Mouse (Mus musculus): ENCODE results near the gene Podn.

Podn gene

DNA sequence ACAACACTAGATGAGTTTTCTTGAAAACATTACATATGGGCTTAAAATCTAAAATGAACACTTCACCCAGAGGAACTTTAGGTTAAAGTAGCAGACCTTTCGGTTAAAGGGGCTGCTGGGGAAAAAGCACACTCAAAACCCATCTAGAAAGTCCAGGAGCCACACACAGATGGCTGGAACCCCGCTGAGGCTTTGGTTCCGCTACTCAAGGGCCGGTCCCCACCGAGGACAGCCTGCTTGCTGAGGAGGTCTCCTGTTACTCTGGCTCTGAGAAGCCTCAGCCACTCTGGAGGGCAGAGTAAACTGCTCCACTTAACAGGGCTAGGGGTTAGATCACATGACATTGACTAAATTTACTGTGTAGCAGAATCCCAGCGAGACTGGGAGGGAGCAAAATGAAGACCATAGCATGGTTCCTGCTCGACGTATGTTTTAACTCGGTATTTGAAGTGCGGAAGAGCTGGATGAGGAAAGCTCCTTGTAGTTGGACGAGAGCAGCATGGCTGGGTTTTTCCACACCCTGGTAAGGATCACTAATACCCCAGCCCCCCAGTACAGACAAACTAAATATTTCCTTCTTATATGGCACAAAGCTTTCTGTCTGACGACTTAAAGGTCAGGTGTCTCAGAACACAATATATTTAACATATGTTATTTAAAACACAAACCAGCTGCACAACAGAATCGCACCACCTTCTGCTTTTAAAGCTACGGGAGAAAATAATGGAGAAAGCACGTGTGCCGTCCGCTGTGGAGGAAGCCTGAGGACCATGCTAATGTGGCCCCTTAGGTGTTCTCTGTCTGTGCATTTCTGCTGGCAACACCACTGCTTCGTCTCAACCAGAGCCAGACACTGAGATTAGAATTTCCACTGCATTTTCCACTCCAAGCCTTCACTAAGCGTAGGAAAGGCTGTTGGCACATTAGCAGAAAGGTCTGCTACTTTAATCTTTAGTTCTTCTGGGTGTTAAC, 50.8 kb downstream of the Podn start:
- DNase-seq (ENCODE audit: low read depth, low spot score), result peak; percentile 38

DNA sequence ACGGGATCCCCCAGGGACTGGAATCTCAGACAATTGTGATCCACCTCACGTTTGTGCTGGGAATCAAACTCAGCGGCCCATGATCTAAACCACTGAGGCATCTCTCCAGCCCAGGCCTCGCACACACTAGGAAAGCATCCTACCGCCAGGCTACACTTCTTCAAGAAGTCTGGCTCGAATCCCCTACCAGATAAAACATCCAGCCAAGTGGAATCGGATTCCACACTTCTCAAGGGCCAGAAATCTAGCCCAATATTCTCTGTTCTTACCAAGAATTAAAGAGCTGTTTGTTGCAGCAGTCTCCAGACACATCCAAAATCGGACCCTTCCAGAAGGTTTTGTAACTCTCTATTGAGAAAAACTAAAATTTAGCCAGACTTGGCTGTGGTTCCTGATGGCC, 59.2 kb downstream of the Podn start:
- no peak for DNase-seq (ENCODE audit: low read depth, low spot score)

DNA sequence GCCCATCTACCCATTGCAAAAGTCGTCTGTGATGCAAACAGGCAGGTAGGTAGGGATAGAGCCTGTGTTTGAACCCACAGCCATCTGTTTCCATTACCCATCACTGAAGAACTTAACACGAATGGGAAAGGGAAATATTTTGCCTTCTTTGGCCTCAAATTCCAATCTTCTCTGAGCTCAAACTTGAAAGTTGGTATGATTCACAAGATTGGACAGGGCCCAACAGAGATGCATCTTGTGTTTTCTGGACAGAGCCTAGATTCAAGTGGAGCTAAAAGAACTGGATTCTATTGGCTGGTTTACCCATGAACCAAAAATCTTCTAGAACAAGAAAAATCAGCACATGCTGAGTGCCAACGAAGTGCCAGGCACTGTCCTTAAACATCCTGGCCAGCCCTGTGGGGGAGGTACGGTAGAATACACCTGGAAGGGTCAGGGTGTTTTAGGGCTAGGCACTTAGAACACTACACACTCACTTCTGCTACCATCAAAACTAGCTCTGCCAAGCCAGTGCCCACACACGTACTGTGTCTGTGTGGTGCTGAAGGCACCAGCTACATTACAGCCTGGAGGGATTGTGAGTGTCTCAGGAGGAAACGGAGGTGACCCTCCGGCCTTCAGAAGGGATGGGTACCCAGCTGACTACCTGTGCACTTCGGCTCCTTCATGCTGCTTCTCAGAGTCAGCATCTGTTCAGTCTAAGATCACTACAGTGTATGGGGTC, 63.0 kb downstream of the Podn start:
- no peak for DNase-seq (ENCODE audit: low read depth, low spot score)

DNA sequence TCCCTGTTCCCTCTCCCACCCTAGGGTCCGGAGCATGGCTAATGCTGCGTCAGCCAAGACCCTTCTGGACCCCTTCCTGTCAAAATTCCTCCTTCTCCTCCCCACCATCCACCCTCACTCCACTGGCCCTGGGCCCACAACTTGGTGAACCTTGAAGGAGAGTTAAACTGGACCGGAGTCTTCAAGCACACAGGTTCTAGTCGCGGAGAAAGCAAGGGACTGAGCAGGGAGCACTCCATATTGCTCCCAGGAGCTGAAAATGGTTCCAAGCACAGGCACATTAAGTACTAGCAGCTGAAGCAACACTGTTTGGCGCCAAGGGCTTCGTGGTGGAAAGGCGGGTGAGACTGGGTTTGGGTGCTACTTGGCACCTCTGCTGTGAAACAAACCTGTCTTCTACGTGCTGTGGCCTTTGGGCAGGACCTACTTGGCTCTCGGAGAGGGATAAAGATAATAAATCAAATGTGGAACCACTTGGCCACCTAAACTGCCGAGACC, 63.8 kb downstream of the Podn start:
- no peak for DNase-seq (ENCODE audit: low read depth, low spot score)

DNA sequence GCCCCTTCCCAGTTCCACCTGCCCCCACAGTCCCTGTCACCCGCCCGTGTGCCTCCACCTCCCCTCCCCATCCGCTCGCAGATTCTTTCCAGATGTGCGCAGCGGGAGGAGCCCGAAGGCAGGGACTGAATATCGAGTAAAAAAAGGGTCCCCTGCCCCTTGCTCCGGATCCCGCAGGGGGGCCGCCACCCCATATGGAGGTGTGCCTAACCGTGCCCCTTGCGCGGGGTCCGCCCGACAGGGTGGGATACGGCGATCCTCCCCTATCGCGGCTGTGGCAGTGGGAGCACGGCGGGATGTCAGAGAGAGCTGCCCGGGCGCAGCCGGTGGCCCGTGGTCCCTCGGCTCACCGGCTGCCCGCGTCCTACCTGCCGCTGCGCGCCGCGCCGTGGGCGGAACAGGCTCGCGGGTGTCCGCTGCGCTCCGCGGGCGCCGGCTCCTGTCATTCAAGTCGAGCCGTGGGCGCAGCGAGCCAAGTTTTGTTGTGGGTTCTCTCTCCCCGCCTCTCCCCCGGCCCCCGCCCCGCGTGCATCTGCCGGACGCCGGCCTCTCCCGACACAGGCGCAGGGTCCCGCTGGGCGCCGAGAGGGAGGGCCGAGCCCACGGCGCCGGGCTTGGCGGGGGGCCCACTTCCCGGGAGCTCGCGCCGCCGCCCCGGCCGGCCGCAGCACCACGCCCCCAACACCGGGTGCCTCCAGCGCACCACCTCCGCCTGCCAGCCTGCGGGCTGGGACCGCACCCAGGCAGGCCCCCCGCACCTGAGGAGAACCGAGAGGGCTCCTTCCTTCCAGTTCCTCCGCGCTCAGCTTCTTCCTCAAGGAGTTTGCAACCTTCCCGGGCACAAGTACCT, 64.5 kb downstream of the Podn start:
- no peak for DNase-seq (ENCODE audit: low read depth, low spot score)

DNA sequence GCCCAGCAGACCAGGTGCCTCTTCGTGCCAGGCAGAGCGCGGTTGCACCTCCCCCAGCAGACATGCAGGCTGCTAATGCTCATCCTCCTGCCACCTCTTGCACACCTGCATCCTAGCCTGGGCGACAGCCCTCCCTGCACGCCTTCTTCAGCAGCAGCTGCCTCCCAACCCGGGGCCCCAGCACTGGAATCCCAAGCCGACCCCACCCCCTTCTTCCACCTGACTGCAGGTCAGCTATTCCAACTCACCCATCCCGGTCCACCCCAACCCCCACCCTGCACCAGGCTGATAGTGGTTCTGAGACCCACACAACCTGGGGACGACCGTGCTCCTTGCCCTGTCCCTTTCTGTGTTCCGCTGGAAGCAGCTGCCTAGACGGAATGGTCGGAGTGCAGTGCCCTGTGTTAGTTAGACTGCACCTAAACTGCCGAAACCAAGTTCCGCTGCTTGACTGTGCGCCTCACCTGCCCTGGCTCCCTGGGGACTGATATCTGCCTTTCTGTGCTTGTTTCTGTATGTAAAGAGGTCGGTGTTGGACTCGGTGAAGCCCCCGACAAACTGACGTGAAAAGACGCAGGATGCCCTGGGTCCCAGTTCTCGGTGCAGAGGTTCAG, 65.2 kb downstream of the Podn start:
- no peak for DNase-seq (ENCODE audit: low read depth, low spot score)

DNA sequence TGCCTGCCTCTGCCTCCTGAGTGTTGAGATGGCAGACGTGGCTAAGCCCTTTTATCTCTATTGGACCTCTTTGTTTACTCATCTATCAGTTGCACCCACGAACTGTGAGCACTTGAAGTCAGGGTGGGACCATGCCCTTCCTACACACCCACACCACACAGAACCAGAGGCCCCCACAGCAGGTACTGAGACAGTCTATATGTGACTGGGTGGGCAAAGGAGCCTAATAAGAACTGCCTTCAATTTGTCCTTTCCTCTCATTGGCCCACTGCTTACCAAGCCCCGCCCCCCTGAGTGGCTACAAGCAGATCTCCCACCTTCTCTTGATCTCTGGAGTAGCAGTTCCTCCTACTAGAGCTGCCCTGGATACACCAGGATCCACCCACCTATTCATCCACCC, 70.1 kb downstream of the Podn start:
- no peak for DNase-seq (ENCODE audit: low read depth, low spot score)

DNA sequence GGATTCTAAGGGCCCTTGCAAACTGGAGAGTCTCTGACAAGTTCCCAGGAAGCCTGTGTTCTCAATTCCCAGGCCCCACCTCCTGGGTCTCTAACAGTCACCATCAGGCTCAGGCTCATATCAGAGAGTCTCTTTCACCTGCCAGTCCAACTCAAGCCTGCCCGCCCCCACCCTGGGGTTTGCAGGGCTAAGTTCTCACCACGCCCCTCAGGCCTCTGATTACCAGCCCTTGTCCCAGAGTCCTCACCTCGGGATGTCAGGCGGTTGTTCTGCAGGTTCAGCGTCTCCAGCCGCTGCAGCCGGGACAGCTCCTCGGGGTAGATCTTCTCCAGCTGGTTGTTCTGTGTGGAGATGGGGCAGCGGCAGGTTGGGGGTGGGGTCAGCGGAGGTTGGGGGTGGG, 71.0 kb downstream of the Podn start:
- no peak for DNase-seq (ENCODE audit: low read depth, low spot score)

DNA sequence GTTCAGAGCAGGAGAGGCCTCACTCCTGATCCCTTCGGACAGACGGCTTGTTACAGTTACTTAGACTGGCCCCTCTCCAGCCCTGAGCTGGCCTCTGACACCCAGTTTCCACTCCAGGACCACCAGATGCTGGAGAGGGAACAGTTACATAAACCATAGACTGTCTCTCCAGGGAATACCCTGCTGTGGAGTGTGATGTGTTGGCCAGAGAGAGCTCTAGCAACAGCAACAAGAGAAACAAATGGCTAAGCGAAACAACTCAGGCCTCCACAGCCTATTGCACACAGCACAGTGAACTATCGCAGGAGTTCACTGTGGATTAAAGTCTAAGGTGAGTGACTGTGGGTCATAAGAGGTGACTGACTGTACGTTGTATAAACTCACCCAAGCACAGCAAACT, 71.6 kb downstream of the Podn start:
- DNase-seq (ENCODE audit: low read depth, low spot score), result no peak

DNA sequence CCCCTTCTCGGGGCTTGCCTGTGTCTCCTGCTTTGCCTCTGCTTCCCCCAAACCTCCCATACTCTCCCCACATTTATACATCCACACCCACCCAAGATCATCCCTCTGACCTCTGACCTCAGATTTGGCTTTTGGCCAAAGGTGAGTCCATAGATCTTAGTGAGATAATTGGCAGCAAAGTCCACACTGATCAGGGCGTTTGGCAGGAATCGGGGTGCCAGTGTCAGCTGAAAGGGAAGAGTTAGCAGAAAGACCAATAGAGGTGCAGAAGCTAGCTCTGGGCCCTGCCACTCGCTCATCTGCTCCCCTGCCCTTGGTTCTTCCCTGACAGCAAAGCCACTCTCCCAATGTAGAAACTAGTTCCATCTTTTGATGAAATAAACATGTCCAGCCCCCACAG, 73.1 kb downstream of the Podn start:
- DNase-seq (ENCODE audit: low read depth, low spot score), result no peak

DNA sequence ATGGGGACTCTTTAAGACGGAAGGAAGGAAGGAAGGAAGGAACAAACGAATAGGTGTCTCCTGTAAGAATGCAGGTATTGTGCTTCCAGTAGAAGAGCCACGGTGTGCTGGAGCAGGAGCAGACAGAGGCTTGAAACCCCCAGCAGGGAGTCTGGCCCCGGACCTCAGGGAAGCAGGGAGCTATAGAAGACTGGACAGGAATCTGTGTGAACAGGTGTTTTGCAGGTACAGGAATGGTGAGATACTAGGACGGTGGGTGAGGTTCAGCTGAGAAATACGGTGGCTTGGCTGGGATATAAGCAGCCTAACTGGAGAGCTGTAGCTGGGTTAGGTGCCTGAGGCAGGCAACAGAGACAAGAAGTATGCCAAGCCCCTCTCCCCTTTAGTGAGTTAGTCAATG, 76.1 kb downstream of the Podn start:
- DNase-seq (ENCODE audit: low read depth, low spot score), result no peak

DNA sequence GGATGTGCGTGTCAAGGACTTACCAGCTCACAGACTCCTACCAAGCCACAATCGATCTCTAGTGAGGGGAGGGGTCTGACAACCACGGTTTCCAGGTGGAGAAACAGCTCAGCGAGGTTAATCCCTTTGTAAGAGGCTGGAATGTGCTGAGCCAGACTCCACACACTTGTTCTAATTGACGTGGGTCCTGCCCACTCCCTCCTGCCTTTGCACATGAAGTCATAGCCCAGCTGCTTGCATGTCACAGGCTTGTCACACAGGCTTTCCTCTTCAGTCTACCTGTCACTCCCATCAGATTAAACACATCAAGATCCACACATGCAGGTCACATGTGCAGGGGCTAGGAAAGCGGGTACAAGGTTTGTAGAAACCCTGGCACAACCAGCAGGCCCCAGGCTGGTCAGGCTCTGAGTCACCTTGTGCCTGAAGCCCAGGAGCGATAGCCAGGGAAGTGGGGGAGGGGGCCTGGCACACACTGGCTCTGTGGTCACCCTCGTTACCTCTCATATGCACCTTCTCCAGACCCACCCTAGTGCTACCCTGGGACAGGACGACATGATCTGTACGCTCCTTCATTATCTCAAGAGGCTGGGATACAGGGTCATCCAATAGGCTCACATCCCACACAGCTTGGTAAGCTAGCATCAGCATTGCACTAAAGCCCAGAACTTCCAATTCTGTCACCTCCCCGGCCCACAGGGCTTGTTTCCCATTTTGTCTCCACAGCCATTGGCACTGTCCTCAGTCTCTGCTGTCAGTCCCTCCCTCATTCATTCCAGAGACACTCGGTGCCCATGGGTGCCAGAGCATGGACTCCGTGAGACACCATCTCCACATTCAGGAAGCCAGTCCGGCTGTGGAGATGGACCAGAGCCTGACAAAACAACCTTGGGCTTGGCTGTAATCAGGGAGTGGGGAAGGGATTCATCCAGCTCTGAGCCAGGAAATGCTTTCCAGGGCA, 77.0 kb downstream of the Podn start:
- peak; percentile 12 for DNase-seq (ENCODE audit: low read depth, low spot score)

DNA sequence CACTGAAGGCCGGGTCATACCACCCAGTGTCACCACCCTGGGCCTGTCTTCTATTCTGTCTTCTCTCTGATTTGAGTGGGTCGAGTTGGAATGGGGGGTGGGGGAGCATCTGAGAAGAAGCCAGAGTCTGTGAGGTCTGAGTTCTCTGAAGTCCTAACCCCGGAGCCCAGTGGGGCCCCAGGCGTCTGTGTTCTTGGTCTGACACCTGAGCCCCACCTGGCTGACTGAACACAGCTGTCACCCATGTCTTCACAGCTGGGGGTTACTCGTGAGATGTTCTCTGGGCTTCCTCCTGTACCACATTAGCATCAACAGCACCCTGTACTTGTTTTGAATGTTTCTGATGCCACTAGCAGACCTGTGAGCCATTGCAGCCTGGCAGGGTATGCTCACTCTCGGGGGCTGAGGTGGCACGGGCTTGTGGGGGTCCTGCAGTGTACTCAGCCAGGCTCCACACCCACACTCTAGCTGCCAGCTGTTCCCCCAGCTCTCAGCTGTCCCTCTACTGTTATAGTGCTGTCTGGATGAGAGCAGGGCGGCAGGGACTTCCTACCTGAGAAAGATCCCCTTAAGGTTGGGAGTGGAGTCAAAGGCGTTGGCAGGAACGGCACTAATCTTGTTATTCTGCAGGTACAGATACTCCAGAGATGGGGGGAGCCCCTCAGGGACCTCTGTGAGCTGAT, 77.9 kb downstream of the Podn start:
- no peak for DNase-seq (ENCODE audit: low read depth, low spot score)

DNA sequence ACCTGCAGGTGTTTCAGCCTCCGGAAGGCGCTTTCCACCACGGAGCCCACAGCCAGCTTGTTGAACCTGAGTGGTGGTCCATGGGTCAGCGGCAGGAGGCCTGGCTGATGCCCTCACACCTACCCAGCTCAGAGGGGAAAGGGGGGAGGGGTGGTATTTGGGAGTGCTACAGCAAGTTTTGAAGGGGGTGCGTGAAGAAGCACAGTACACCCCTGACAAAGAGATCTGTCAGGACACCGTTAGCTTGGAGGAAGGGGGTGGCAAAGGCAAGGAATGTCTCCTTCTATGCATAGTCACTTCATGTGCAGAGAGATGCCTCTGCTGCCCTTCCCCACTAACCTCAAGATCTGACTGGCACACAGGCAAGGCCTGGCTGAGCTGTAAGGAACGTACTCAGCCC, 78.4 kb downstream of the Podn start:
- DNase-seq (ENCODE audit: low read depth, low spot score), result no peak

DNA sequence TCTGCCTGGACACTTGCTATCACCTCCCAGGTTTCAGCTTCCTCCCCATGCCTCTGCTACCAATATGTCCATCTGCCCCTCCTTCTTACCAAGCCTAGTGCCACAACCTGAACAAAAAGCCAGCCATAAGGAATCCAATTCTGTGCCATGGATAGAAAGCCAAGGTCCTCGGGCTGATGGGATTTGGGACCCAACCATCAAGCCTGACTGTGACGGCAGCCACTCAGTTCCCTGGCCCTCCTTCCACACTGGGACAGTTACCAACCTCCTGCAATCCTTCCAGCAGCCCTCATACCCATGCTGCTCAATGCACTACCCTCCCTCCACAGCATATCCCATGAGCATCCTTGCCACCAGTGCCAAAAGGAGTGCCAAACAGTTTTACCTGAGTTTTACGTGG, 79.9 kb downstream of the Podn start:
- no peak for DNase-seq (ENCODE audit: low read depth, low spot score)

DNA sequence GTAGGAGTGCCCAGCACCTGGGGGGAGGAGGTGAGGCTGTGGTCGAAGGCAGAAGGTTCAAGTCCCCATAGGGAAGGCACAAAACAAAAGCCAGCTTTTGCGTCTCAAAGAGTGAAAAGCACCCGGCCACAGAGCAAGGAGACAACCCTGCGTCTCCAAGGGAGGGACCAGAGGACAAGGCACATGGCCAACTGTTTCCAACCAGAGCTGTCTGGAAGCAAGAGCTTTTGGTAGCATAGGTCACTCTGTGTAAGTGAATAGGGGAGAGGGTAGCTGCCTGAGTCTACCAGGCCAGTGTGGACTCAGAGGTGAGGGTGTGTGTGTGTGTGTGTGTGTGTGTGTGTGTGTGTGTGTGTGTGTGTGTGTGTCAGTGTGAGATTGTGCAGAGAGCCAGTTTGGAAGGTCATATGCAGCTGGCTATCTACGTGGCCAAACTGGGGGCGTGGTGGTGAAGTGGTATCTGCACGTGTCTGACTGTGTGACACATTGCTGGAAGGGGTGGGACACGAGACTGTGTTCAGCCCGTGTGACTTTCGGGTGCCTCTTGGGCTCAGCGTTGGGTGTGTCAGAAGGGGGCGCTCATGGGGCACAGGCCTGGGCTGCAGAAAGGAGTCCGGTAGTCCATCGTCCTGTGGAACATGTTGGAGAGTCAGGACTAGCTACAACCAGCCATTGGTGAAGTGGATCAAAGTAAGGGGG, 81.0 kb downstream of the Podn start:
- DNase-seq (ENCODE audit: low read depth, low spot score), result no peak

DNA sequence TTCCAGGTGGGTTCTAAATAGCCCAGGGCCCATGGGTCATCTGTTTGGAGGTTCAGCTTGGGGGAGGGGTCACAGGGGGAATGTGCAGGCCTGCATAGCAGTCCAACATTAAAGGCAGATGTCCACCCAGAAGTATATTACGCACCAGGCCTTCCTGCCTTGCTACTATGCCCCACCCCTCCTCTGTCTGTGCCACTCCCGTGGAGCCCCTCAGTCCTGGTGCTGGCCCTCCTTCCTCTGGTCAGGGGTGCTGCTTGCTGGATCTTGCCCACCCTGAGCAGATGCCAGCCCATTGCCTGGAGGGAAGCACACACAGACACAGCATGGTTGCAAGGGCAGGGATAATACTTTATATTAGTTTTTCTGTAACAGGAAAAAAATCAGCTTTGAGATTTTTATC, 81.8 kb downstream of the Podn start:
- no peak for DNase-seq (ENCODE audit: low read depth, low spot score)

DNA sequence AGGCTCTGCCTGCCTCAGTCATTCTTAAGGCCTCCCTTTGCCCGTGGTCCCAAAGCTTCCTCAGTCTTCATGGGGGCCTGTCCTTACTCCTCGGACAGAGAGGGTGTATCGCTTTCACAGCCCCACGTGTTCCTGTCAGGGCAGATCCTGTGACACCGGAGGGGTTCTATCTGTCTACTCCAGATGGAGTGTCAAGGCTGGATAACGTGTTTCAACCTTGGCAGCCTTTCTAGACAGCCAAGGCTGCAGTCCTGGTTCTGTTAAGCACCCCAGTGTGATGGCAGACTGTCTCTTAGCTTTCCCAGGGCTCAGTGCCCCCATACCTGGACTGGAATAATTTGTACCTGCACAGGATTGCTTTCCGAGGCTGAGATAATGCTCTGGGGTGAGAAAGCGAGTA, 87.7 kb downstream of the Podn start:
- no peak for DNase-seq (ENCODE audit: low read depth, low spot score)

DNA sequence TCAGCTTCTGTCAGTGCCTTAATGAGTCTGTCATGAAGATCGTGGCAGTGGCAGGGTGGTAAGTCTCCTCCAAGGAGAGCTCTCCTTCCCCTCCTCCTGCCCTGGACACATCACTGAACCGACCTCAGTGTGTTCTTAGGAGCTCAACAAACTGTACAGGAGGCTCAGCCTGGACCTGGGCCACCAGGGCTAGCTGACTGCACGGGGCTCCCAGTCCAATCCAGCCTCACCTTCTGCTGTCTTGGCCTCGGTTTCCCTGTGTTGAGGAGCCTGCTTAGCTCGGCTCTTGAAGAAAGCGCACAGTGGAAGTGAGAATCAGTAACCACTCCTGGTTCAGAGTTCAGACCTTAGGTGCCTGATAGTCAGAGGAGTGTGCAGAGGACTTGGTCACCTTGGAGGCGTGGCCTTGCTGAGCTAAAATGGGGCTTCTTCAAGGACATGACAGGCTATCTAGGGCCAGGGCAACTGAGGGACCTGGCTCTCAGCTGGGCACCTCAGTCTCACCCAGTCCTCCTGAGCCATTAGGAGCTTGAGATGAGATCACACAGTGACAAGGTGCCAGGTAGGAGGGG, 88.6 kb downstream of the Podn start:
- no peak for DNase-seq (ENCODE audit: low read depth, low spot score)

Data from mesoderm, embryonic 11.5 days (tissue).